Mouse (Mus musculus) neural tube, embryonic 14.5 days (tissue): ENCODE measurements at regions not wholly inside any gene's neighbourhood (a gene's known extent, or its start where the extent isn't known, plus 50 kb on each side); places are given as distances from the start of the nearest gene placed in this dataset.

Experiments used
- ATAC-seq: fragments of 200-750 bp; cut with Nextera tagmentation; 2 replicates; pipeline ENCODE4 v1.8.0; 2017; ENCODE audit warnings: low read depth, mild to moderate bottlenecking, moderate TSS enrichment, moderate library complexity
- H3K27ac ChIP-seq: fragments of 300-500 bp; sonication (generic); 2 replicates; pipeline ENCODE4 v1.5.1; 2014; ENCODE audit warnings: low read depth, mild to moderate bottlenecking, control low read depth, low read length, moderate library complexity, mixed read lengths
- H3K27me3 ChIP-seq: fragments of 300-500 bp; sonication (generic); 2 replicates; pipeline ENCODE4 v1.6.1; 2014; ENCODE audit warnings: low read length; ENCODE audit not compliant: control insufficient read depth, insufficient read depth
- H3K36me3 ChIP-seq: fragments of 300-500 bp; sonication (generic); 2 replicates; pipeline ENCODE4 v1.6.1; 2014; ENCODE audit warnings: low read length, mixed read lengths; ENCODE audit not compliant: control insufficient read depth, insufficient read depth
- H3K4me1 ChIP-seq: fragments of 300-500 bp; sonication (generic); 2 replicates; pipeline ENCODE4 v1.6.1; 2014; ENCODE audit warnings: low read length; ENCODE audit not compliant: control insufficient read depth, insufficient read depth
- H3K4me2 ChIP-seq: fragments of 300-500 bp; sonication (generic); 2 replicates; pipeline ENCODE4 v1.6.1; 2014; ENCODE audit warnings: mild to moderate bottlenecking, low read depth, low read length, control low read depth
- H3K4me3 ChIP-seq: fragments of 300-500 bp; sonication (generic); 2 replicates; pipeline ENCODE4 v1.5.1; 2014; ENCODE audit warnings: low read depth, low read length, control low read depth, mixed read lengths
- H3K9ac ChIP-seq: fragments of 300-500 bp; sonication (generic); replicated peaks from 2 replicates; pipeline ENCODE4 v1.6.1; 2014; ENCODE audit warnings: low read depth, mild to moderate bottlenecking, control low read depth, low read length, mixed read lengths
- H3K9me3 ChIP-seq: fragments of 300-500 bp; sonication (generic); 2 replicates; pipeline ENCODE4 v1.6.1; 2016; ENCODE audit warnings: low read length; ENCODE audit not compliant: control insufficient read depth
- WGBS: fragments of 180-500 bp; shearing (Covaris S2); extraction: QIAGEN DNeasy Blood & Tissue Kit; methylation state at CpG from one replicate; pipeline ENCODE4 v1.1.7; 2014; 5-methylcytosine and 5-hydroxymethylcytosine counted together

DNA sequence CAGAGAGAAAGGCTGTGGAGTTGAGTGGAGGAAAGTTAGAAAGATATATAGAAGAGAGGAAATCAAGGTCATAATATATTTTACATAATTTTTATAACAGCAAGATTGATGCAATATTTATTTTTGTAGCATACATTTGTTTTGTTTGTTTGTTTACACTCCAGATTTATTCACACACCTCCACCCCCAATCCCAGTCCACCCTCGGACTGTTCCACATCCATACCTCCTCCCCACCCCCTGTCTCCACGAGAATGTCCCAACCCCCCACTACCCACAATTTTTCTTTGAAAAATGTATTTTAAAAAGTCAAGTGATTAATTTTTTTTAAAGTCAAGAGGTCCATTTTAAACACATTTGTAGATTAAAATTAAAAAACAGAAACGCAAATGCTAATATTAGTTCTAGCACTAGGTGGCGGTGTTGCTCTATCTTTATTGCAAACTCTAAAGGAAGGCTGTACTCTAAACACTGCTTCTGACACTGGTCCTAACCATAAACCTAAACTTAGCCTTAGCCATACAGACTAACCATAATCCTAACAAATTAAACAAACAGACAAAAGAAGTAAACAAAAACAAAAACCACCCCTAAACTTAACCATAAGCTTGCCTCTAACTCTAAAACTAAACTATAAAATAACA is 67.8 kb downstream of the Olfr1505 start:
- WGBS = 22% methylated on average over 4 of the region's 4 CpGs
- H3K27ac ChIP-seq = no peak overlapping the region

DNA sequence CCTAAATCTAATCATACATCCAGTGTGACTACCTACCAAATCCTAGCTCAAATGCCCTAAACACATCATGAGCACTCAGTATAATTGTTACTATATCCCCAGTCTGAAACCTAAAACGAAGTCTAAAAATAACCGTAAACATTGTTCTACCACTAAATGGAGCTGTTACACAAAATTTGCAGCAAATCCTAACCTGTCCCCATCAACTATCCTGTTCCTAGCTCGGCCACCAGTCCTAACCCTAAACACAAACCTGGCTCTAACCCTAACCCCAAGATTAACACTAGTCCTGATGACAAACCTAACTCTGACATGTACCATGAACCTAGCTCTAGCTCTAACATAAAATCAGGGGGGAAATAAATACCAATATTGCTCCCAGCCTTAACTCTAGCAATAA is 69.5 kb downstream of the Olfr1505 start:
- Histone ChIP-seq H3K4me1 (no peaks in the 10 kb centered on the region), H3K9me3 (no peaks in the 10 kb centered on the region), H3K9ac (no peak overlapping the region), H3K4me3 (no peak overlapping the region), H3K27me3 (no peaks in the 10 kb centered on the region), H3K27ac (no peak overlapping the region), H3K4me2 (no peak overlapping the region), H3K36me3 (no peaks in the 10 kb centered on the region)
- 0 out of 2 replicates have a peak, but pooled peaks have one; percentile 51 for ATAC-seq
- WGBS = 71% methylated on average over 3 of the region's 3 CpGs

More for the DNA sequence above, 67.8 kb downstream of the Olfr1505 start:
- no peaks in the 10 kb centered on the region for H3K36me3 ChIP-seq
- no peak overlapping the region for H3K9ac ChIP-seq
- H3K4me1 ChIP-seq = no peaks in the 10 kb centered on the region
- no peaks in the 10 kb centered on the region for H3K27me3 ChIP-seq
- ATAC-seq = peak; percentile 76; the same call in 1 of the 2 replicates
- no peak overlapping the region for H3K4me2 ChIP-seq
- H3K9me3 ChIP-seq = no peaks in the 10 kb centered on the region
- H3K4me3 ChIP-seq = no peak overlapping the region
